Mouse (Mus musculus): ENCODE measurements around the gene Mrps12. TPM values are rescaled to one million over a fixed set of nuclear protein-coding genes. Genes with fewer than 3 reads are reported as not detected.

Mrps12 gene
- total and polyA plus RNA-seq, 3 experiments = 126 to 137 TPM; not detected in 1

DNA sequence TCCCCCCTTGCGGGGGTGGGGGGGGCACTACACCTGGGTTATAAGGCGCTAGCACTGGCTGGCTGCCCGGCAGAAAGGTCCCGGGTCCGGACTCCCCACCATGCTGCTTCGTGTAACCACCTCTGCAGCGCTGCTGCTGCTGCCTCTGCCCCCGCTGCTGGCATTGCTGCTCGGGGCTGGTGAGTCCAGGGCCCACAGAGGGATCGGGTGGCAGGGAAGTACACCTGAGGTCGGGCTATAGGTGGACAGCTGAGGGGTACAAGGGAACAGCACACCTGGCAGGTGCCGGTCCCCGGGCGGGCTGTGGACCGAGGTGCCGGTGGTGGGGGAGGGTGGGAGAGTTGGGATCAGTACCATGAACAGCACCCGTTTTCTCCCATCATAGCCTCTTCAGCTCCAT, 14.5 kb upstream of the Mrps12 start, which contains the start of gene Ccer2:
Gene Ccer2, plus strand, starts transcription at position 96 of the 400 bp plus-strand sequence.
- no peaks in the 10 kb centered on the region for H3K79me2 ChIP-seq (ENCODE audit: control insufficient read depth, insufficient read depth, low read length, poor library complexity)
- no peaks in the 10 kb centered on the region; a peak in 1 of 4 replicates for H3K36me3 ChIP-seq (ENCODE audit: control insufficient read depth in 1 of 2, insufficient read depth in 2 of 2, low read length in 2 of 2)
- no peak for DNase-seq (ENCODE audit: low read depth, low spot score)
- no peak within 1 kb of the TSS for H3K9ac ChIP-seq (ENCODE audit: control insufficient read depth, low read depth, low read length, poor library complexity, severe bottlenecking)
- TF ChIP-seq USF1 (IDR thresholded peaks at IDR 0.05; ENCODE audit: low read depth, low read length) (no peak), MXI1 (IDR thresholded peaks at IDR 0.05; ENCODE audit: low read depth, low read length) (no peak), EP300 (IDR thresholded peaks at IDR 0.05; ENCODE audit: low read depth in 1 of 2, low read length in 2 of 2) (no peak), GATA1 (IDR thresholded peaks at IDR 0.05; ENCODE audit: low read depth, low read length) (no peak), ELF1 (IDR thresholded peaks at IDR 0.05; ENCODE audit: low read depth, low read length) (no peak), HCFC1 (IDR thresholded peaks at IDR 0.05; ENCODE audit: low read depth, low read length) (no peak), ZKSCAN1 (IDR thresholded peaks at IDR 0.05; ENCODE audit: low read depth, low read length) (no peak), CHD1 (IDR thresholded peaks at IDR 0.05; ENCODE audit: low read depth, low read length) (no peak), POLR2A (IDR thresholded peaks at IDR 0.05; ENCODE audit: control insufficient read depth in 1 of 2, insufficient read depth in 1 of 2, low read depth in 1 of 2, low read length in 2 of 2, poor library complexity in 1 of 2) (no peak), ZMIZ1 (IDR thresholded peaks at IDR 0.05; ENCODE audit: low read depth, low read length) (no peak), POLR2AphosphoS2 (IDR thresholded peaks at IDR 0.05; ENCODE audit: low read length) (no peak), NRF1 (IDR thresholded peaks at IDR 0.05; ENCODE audit: insufficient read depth, low read depth, low read length, poor library complexity, severe bottlenecking) (no peak), KAT2A (conservative IDR thresholded peaks at IDR 0.05; ENCODE audit: low read depth, low read length) (no peak), NELFE (IDR thresholded peaks at IDR 0.05; ENCODE audit: low read depth, low read length) (no peak), ZC3H11A (IDR thresholded peaks at IDR 0.05; ENCODE audit: low read depth, low read length) (no peak)
- H3K4me3 ChIP-seq (ENCODE audit: control insufficient read depth in 1 of 2, insufficient read depth in 1 of 2, low read depth in 2 of 2, low read length in 2 of 2) = no peak within 1 kb of the TSS
- H3K27me3 ChIP-seq (ENCODE audit: control insufficient read depth in 1 of 2, insufficient read depth in 2 of 2, low read length in 2 of 2) = no peaks in the 10 kb centered on the region
- no peaks in the 10 kb centered on the region for H3K4me1 ChIP-seq (ENCODE audit: control insufficient read depth in 1 of 2, insufficient read depth in 2 of 2, low read length in 2 of 2)
- H3K27ac ChIP-seq (ENCODE audit: control insufficient read depth, low read depth, low read length) = no peak within 1 kb of the TSS
- H3K9me3 ChIP-seq (replicated peaks; ENCODE audit: insufficient read depth, low read length) = no peaks in the 10 kb centered on the region

DNA sequence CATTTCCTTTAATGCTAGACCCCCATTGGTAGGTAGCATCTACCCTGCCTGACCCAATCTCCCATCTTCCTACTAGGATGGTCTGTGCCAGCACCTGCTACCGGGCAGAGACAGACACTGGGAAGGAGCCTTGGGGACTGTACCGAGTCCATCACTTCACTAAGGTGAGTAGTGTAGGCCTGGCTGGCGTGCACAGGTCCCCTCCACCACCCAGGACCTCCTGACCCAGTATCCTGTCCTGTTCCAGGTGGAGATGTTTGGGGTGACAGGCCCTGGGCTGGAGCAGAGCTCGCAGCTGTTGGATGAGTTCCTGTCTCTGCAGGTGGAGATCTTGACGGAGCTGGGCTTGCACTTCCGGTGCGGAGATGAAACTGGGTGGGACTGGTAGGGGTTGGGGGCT, 8.3 kb upstream of the Mrps12 start:
- Histone ChIP-seq H3K4me1 (ENCODE audit: control insufficient read depth in 1 of 2, insufficient read depth in 2 of 2, low read length in 2 of 2) (no peaks in the 10 kb centered on the region), H3K4me3 (ENCODE audit: control insufficient read depth in 1 of 2, insufficient read depth in 1 of 2, low read depth in 2 of 2, low read length in 2 of 2) (no peak overlapping the region), H3K9ac (ENCODE audit: control insufficient read depth, low read depth, low read length, poor library complexity, severe bottlenecking) (no peak overlapping the region), H3K9me3 (replicated peaks; ENCODE audit: insufficient read depth, low read length) (no peaks in the 10 kb centered on the region), H3K79me2 (ENCODE audit: control insufficient read depth, insufficient read depth, low read length, poor library complexity) (no peaks in the 10 kb centered on the region), H3K27ac (ENCODE audit: control insufficient read depth, low read depth, low read length) (no peak overlapping the region), H3K36me3 (ENCODE audit: control insufficient read depth in 1 of 2, insufficient read depth in 2 of 2, low read length in 2 of 2) (no peaks in the 10 kb centered on the region; a peak in 1 of 4 replicates), H3K27me3 (ENCODE audit: control insufficient read depth in 1 of 2, insufficient read depth in 2 of 2, low read length in 2 of 2) (no peaks in the 10 kb centered on the region)
- DNase-seq (ENCODE audit: low read depth, low spot score) = no peak
- no peak for TF ChIP-seq ETS1 (IDR thresholded peaks at IDR 0.05; ENCODE audit: low read depth, low read length)
- no peak for TF ChIP-seq BHLHE40 (IDR thresholded peaks at IDR 0.05; ENCODE audit: borderline replicate concordance, low read depth, low read length)
- TF ChIP-seq MEF2A (IDR thresholded peaks at IDR 0.05; ENCODE audit: extremely low read depth, insufficient replicate concordance, low read depth, low read length, poor library complexity, severe bottlenecking) = no peak
- no peak for TF ChIP-seq MAZ (IDR thresholded peaks at IDR 0.05; ENCODE audit: low read depth, low read length)
- no peak for TF ChIP-seq CHD2 (IDR thresholded peaks at IDR 0.05; ENCODE audit: low read length)
- no peak for TF ChIP-seq POLR2AphosphoS2 (IDR thresholded peaks at IDR 0.05; ENCODE audit: low read length)
